Mouse (Mus musculus): ENCODE measurements around the gene Klc2. TPM values are rescaled to one million over a fixed set of nuclear protein-coding genes. Genes with fewer than 3 reads are reported as not detected.

The Klc2 gene
- polyA plus RNA-seq, 1 experiment, result 0.52 TPM

- TF ChIP-seq GATA1 (IDR thresholded peaks at IDR 0.05; ENCODE audit: low read length) (no peak), TAL1 (IDR thresholded peaks at IDR 0.05; ENCODE audit: low read length) (no peak)
- peaks cover 4% of the 10 kb centered on the region; the same call in 1 of the 2 replicates for H3K9me3 ChIP-seq (ENCODE audit: control insufficient read depth, low read length)
- peaks cover 35% of the 10 kb centered on the region for H3K4me1 ChIP-seq (ENCODE audit: control insufficient read depth)
- no peaks in the 10 kb centered on the region for H3K36me3 ChIP-seq (ENCODE audit: control insufficient read depth)
- H3K4me3 ChIP-seq (replicated peaks), result no peak overlapping the region
- H3K27me3 ChIP-seq (ENCODE audit: control insufficient read depth), result peaks cover 81% of the 10 kb centered on the region
These were observed 34.2 kb downstream of the Klc2 start for GRCm38 (mm10) chr19:5083961-5084833.

- H3K4me1 ChIP-seq (ENCODE audit: control insufficient read depth), result peaks cover 21% of the 10 kb centered on the region
- H3K4me3 ChIP-seq (replicated peaks), result no peak overlapping the region
- peaks cover 85% of the 10 kb centered on the region for H3K27me3 ChIP-seq (ENCODE audit: control insufficient read depth)
- no peak for TF ChIP-seq TAL1 (IDR thresholded peaks at IDR 0.05; ENCODE audit: low read length)
- TF ChIP-seq GATA1 (IDR thresholded peaks at IDR 0.05; ENCODE audit: low read length), result no peak
- no peaks in the 10 kb centered on the region for H3K36me3 ChIP-seq (ENCODE audit: control insufficient read depth)
- peaks cover 4% of the 10 kb centered on the region; the same call in 1 of the 2 replicates for H3K9me3 ChIP-seq (ENCODE audit: control insufficient read depth, low read length)
These were observed 35.8 kb downstream of the Klc2 start for GRCm38 (mm10) chr19:5082596-5082995.

- no peak for TF ChIP-seq GATA1 (IDR thresholded peaks at IDR 0.05; ENCODE audit: low read length)
- no peak for TF ChIP-seq TAL1 (IDR thresholded peaks at IDR 0.05; ENCODE audit: low read length)
- Histone ChIP-seq H3K4me3 (replicated peaks) (no peak overlapping the region), H3K36me3 (ENCODE audit: control insufficient read depth) (no peaks in the 10 kb centered on the region), H3K4me1 (ENCODE audit: control insufficient read depth) (peaks cover 15% of the 10 kb centered on the region), H3K27me3 (ENCODE audit: control insufficient read depth) (peaks cover 80% of the 10 kb centered on the region), H3K9me3 (ENCODE audit: control insufficient read depth, low read length) (peaks cover 4% of the 10 kb centered on the region; the same call in 1 of the 2 replicates)
These were observed 36.4 kb downstream of the Klc2 start for GRCm38 (mm10) chr19:5082005-5082404.

- peaks cover 3% of the 10 kb centered on the region for H3K9me3 ChIP-seq (ENCODE audit: control insufficient read depth, low read length)
- peaks cover 72% of the 10 kb centered on the region for H3K27me3 ChIP-seq (ENCODE audit: control insufficient read depth)
- H3K4me3 ChIP-seq (replicated peaks), result no peak overlapping the region
- no peaks in the 10 kb centered on the region for H3K36me3 ChIP-seq (ENCODE audit: control insufficient read depth)
- H3K4me1 ChIP-seq (ENCODE audit: control insufficient read depth), result no peaks in the 10 kb centered on the region
- TF ChIP-seq GATA1 (IDR thresholded peaks at IDR 0.05; ENCODE audit: low read length) (no peak), TAL1 (IDR thresholded peaks at IDR 0.05; ENCODE audit: low read length) (no peak)
These were observed 39.1 kb downstream of the Klc2 start for GRCm38 (mm10) chr19:5079279-5079678.

GRCm38 (mm10) chr19:5073518-5073917 lies 44.8 kb downstream of the Klc2 start:
- Histone ChIP-seq H3K4me1 (ENCODE audit: control insufficient read depth) (peaks cover 49% of the 10 kb centered on the region), H3K27me3 (ENCODE audit: control insufficient read depth) (peaks cover 58% of the 10 kb centered on the region), H3K4me3 (replicated peaks) (no peak overlapping the region), H3K36me3 (ENCODE audit: control insufficient read depth) (no peaks in the 10 kb centered on the region), H3K9me3 (ENCODE audit: control insufficient read depth, low read length) (peaks cover 3% of the 10 kb centered on the region)
- TF ChIP-seq TAL1 (IDR thresholded peaks at IDR 0.05; ENCODE audit: low read length), result no peak
- no peak for TF ChIP-seq GATA1 (IDR thresholded peaks at IDR 0.05; ENCODE audit: low read length)

GRCm38 (mm10) chr19:5073028-5073427 lies 45.3 kb downstream of the Klc2 start:
- peaks cover 59% of the 10 kb centered on the region for H3K27me3 ChIP-seq (ENCODE audit: control insufficient read depth)
- H3K9me3 ChIP-seq (ENCODE audit: control insufficient read depth, low read length), result peaks cover 3% of the 10 kb centered on the region
- H3K36me3 ChIP-seq (ENCODE audit: control insufficient read depth), result no peaks in the 10 kb centered on the region
- no peak for TF ChIP-seq TAL1 (IDR thresholded peaks at IDR 0.05; ENCODE audit: low read length)
- TF ChIP-seq GATA1 (IDR thresholded peaks at IDR 0.05; ENCODE audit: low read length), result no peak
- H3K4me1 ChIP-seq (ENCODE audit: control insufficient read depth), result peaks cover 54% of the 10 kb centered on the region
- H3K4me3 ChIP-seq (replicated peaks), result peak overlapping the region; percentile 62

GRCm38 (mm10) chr19:5072389-5073019 lies 45.9 kb downstream of the Klc2 start:
- H3K4me1 ChIP-seq (ENCODE audit: control insufficient read depth), result peaks cover 59% of the 10 kb centered on the region
- no peaks in the 10 kb centered on the region for H3K36me3 ChIP-seq (ENCODE audit: control insufficient read depth)
- no peak for TF ChIP-seq GATA1 (IDR thresholded peaks at IDR 0.05; ENCODE audit: low read length)
- no peak for TF ChIP-seq TAL1 (IDR thresholded peaks at IDR 0.05; ENCODE audit: low read length)
- H3K27me3 ChIP-seq (ENCODE audit: control insufficient read depth), result peaks cover 63% of the 10 kb centered on the region
- H3K9me3 ChIP-seq (ENCODE audit: control insufficient read depth, low read length), result peaks cover 3% of the 10 kb centered on the region
- H3K4me3 ChIP-seq (replicated peaks), result peak overlapping the region; percentile 62

- peaks cover 69% of the 10 kb centered on the region for H3K27me3 ChIP-seq (ENCODE audit: control insufficient read depth)
- H3K36me3 ChIP-seq (ENCODE audit: control insufficient read depth), result no peaks in the 10 kb centered on the region
- H3K4me3 ChIP-seq (replicated peaks), result peak overlapping the region; percentile 62
- TF ChIP-seq TAL1 (IDR thresholded peaks at IDR 0.05; ENCODE audit: low read length), result no peak
- TF ChIP-seq GATA1 (IDR thresholded peaks at IDR 0.05; ENCODE audit: low read length), result no peak
- H3K4me1 ChIP-seq (ENCODE audit: control insufficient read depth), result peaks cover 67% of the 10 kb centered on the region
- H3K9me3 ChIP-seq (ENCODE audit: control insufficient read depth, low read length), result peaks cover 3% of the 10 kb centered on the region
These were observed 46.6 kb downstream of the Klc2 start for GRCm38 (mm10) chr19:5071545-5072369.
